Mouse (Mus musculus) megakaryocyte, embryonic 14.5 days (primary cell): Measurements from ENCODE around the gene Zzz3. TPM values are rescaled to one million over a fixed set of nuclear protein-coding genes. Genes with fewer than 3 reads are reported as not detected.
A peak's percentile ranks its signal among the peaks of the same experiment; 100 is the strongest.

Experiments used
- H3K27me3 ChIP-seq: replicated peaks from 2 replicates; pipeline ENCODE3; 2012; ENCODE audit warnings: inconsistent platforms
- H3K36me3 ChIP-seq: replicated peaks from 2 replicates; pipeline ENCODE3; 2012; ENCODE audit warnings: low read length, inconsistent platforms, mixed read lengths
- H3K4me1 ChIP-seq: 2 replicates; pipeline ENCODE4 v1.6.1; 2012; ENCODE audit warnings: inconsistent platforms
- H3K4me3 ChIP-seq: replicated peaks from 2 replicates; pipeline ENCODE3; 2012; ENCODE audit warnings: moderate library complexity, mild to moderate bottlenecking, inconsistent platforms
- H3K9me3 ChIP-seq: 2 replicates; pipeline ENCODE4 v1.6.1; 2012; ENCODE audit warnings: inconsistent platforms
- FLI1 ChIP-seq: IDR thresholded peaks from 2 replicates; pipeline ENCODE4 v1.6.1; 2012; ENCODE audit warnings: low read length, inconsistent platforms, mixed read lengths
- GATA1 ChIP-seq: IDR thresholded peaks from 3 replicates; pipeline ENCODE4 v1.6.1; 2012; ENCODE audit warnings: mixed read lengths, low read length, inconsistent platforms, borderline replicate concordance
- polyA plus RNA-seq: library from polyadenylated mRNA; stranded (reverse); fragments of >175 nt; gene quantifications from 2 replicates; pipeline ENCODE4 v1.2.3, GENCODE M21; 2012; ENCODE audit warnings: low replicate concordance; ENCODE audit not compliant: insufficient read depth

Zzz3 gene
- polyA plus RNA-seq, result 2.3 and 3.9 TPM in 2 replicates

DNA sequence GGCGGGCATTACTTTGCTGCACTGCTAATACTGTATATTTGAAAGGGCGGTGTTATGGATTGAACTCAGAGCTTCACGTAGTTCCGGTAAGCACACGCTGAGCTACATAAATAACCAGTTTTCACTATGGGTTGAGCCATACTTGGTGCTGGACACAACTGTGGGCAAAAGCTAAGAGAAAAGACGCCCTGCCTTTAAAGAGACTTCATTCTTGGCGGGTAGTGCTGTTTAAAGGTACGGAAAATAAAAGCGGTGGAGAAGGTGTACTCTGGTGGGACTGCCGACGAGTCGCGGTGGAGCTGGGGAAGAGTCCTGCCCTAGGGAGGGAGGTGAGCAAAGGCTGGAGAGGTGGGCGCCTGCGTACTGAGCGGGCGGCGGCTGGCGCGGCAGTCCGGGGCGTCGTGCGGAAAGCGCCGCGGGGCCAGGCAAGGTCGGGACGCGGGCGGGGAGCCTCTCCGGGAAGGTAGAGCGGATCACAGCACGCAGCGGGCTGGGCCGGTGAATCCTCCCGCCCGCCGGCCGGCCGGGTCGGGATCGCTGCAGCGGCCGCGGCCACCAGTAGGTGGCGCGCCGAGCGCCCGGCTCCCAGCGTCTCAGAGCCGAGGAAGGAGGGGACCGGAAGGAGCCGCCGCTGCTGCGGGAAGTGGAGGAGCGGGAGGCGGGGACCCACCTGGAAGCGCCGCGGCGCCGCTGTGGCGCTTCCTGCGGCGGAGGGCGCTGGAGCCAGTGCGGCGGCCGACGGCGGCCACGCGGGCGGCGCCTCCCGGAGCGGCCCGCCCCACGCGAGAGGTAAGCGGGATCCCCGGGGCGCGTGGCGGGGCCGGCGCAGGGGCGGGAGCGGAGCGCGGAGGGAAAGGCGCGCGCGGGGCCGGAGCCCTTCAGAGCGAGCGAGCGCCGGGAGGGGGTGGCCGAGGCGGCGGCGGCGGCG is at the start of gene Zzz3:
Gene Zzz3, plus strand, starts transcription at position 124 of the 928 bp plus-strand sequence.
- Histone ChIP-seq H3K36me3 (peaks cover 46% of the 10 kb centered on the region), H3K4me3 (peak within 1 kb of the TSS; percentile 95), H3K4me1 (peaks cover 54% of the 10 kb centered on the region), H3K9me3 (no peaks in the 10 kb centered on the region), H3K27me3 (no peaks in the 10 kb centered on the region)
- peak; percentile 24; the same call in 1 of the 2 replicates for TF ChIP-seq FLI1
- no peak for TF ChIP-seq GATA1

DNA sequence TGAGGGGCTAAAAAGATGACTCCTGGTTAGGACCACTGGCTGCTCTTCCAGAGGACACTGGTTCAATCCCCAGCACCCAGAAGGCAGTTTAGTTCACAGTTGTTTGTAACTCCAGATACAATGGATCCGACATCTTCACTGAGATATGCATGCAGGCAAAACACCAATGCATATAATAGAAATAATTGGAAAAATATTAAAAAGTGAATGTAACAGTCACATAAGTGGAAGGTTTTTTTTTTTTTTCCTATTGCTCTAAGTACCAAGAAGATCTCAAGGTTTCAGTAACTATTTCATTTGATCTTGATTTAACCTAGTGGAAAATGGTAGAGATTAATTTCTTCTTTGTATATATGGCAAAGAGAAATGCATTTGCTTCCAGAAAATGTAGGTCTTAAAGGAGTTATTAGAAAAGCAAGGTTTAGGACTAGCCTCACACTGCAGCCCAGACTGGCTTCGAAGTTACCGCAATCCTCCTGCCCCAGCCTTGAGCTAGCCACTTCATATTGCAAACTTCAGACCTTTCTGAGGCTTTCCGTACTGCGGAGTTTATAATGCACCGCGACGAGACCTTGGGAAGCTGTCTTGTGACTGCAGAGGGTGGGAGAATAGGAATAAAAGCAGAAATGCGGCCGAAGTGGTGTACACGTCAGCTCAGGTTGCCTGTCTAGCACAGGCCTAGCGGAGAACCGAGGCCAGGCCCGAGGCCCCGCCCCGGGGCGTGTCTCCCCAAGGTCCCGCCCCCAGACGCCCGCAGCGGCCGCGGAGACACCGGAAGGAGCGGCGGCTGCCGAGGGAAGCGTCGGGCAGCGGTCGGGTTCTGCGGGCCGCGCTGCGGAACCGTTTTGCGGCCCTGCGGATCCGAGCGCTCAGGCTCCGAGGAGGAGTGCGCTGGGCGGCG is 49.3 kb upstream of the Zzz3 start, which contains the start of gene Usp33:
Gene Usp33, plus strand, starts transcription at position 747 of the 901 bp plus-strand sequence.
- peaks cover 47% of the 10 kb centered on the region for H3K4me1 ChIP-seq
- peak within 1 kb of the TSS; percentile 99 for H3K4me3 ChIP-seq
- TF ChIP-seq FLI1, result no peak
- no peak for TF ChIP-seq GATA1
- H3K9me3 ChIP-seq, result no peaks in the 10 kb centered on the region
- no peaks in the 10 kb centered on the region for H3K27me3 ChIP-seq
- H3K36me3 ChIP-seq, result peaks cover 18% of the 10 kb centered on the region

DNA sequence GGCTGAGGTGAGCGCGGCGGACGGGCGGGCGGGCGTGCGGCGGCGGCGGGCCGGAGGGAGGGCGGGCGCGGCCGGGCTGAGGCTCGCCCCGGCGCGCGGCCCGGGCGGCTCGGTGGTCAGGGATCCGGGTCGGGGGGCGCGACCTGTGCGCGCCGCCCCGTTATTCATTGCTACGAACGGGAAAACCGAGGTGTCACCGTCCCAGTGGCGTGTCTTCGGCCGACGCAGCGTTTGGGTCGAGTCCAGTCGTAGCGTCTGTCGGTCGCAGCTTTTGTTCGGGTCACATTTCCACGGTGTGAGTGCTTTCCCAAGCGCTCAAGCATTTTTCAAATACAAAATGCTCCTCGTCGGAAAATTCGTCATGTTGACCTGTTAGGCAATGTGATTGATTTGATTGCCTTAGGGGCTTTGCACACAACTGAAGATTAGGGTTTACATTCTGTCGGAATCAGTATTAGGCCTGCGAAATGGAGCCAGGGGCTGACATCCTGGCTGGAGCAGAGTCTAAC is 48.6 kb upstream of the Zzz3 start:
- Histone ChIP-seq H3K4me1 (peaks cover 53% of the 10 kb centered on the region), H3K36me3 (peaks cover 23% of the 10 kb centered on the region), H3K4me3 (peak overlapping the region; percentile 99), H3K27me3 (no peaks in the 10 kb centered on the region), H3K9me3 (no peaks in the 10 kb centered on the region)
- TF ChIP-seq FLI1, result no peak
- no peak for TF ChIP-seq GATA1

DNA sequence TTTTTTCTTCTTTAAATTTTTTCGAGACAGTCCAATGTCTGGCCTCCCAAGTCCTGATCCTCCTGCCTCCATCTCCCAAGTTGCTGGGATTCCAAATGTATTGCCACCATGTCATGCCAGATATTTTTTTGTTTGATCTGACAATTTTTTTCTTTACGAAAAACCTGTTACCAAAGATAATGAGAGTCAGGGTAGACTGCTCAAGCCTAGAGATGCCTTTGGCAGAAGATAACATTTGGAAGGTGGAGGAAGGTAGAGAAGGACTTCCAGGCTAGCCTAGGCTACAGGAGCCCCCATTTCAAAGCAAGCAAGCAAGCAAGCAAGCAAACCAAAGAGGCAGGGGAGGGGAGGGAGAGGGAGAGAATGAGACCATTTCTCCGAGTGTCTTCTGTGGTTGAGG is 48.0 kb upstream of the Zzz3 start:
- Histone ChIP-seq H3K27me3 (no peaks in the 10 kb centered on the region), H3K4me1 (peaks cover 54% of the 10 kb centered on the region), H3K36me3 (peaks cover 23% of the 10 kb centered on the region), H3K4me3 (peak overlapping the region; percentile 99), H3K9me3 (no peaks in the 10 kb centered on the region)
- TF ChIP-seq GATA1, result no peak
- no peak for TF ChIP-seq FLI1

DNA sequence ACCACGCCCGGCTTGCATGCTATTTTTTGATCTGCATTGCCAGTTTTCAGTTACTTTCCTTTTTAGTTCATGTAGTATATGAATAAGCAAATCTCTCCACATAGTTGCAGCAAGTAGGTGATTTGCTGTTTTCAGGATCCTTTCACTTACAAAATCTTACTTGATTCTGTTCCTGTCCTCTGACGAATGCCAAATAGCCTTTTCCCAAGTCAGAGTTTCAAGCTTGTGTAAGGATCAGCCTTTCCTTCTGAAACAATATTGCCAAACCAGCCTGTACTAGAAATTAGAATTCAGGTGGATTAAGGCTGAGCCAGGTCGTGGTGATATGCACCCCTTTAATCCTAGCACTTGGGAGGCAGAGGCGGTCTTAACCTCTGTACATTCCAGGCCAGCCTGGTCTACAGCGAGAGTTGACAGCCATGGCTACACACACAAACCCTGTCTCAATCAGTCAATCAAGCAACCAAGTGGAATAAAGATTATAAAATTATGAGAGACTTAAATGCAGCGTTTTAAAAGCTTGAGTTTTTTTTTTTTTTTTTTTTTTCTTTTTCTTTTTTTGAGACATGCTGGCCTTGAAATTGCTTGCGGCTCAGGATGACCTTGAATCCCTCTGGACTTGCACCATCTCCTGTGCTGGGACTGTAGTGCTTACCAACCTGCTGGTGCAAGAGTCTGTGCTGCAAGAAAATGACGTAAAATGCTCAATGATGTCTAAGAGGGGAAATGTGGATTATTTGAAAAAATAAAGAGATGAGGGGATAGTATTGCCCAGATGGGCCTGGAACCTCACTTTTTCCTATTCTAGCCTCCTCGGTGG is 47.1 kb upstream of the Zzz3 start:
- no peaks in the 10 kb centered on the region for H3K9me3 ChIP-seq
- peaks cover 57% of the 10 kb centered on the region for H3K4me1 ChIP-seq
- peaks cover 31% of the 10 kb centered on the region for H3K36me3 ChIP-seq
- TF ChIP-seq FLI1 (no peak), GATA1 (no peak)
- peak overlapping the region; percentile 38 for H3K4me3 ChIP-seq
- no peaks in the 10 kb centered on the region for H3K27me3 ChIP-seq

DNA sequence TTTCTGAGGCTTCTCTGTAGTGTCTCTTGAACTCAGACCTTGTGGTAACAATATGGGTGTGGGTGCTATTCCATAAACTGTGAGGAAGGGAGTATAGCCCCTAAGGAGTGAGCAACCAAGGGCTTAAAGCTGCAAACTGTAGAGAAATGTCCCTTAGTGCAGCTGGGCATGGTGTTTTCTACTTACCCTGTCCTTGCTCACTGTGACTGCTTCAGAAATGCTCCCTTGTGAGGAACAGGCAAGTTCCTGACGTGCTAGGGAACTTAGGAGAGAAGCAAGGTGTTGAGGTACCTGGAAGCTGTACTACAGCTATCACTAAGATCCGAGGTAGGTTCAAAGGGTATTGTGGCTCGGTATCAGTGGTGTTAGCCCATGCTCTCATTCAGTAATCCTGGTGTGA is 44.8 kb upstream of the Zzz3 start:
- Histone ChIP-seq H3K27me3 (no peaks in the 10 kb centered on the region), H3K4me1 (peaks cover 77% of the 10 kb centered on the region), H3K36me3 (peaks cover 37% of the 10 kb centered on the region), H3K9me3 (no peaks in the 10 kb centered on the region), H3K4me3 (peak overlapping the region; percentile 72)
- TF ChIP-seq FLI1 (no peak), GATA1 (no peak)

DNA sequence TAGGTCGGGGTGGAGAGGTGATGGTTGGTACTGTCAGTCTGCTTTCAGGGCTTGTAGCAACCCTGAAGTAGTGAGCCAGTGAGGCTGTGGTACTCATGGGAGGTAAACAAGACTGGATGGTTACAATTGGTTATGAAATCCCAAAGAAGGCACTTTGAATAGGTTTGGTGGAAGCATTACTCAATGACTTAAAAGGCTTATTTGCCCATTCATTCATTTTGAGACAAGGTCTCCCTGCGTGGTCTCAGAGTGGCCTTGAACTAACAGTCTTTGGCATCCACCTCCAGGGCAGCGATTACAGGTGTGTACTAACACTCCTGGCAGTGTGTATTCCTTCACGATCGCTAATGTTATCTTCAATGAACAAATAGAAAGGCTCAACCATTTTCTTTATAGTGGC is 44.3 kb upstream of the Zzz3 start:
- Histone ChIP-seq H3K4me3 (peak overlapping the region; percentile 72), H3K9me3 (no peaks in the 10 kb centered on the region), H3K27me3 (no peaks in the 10 kb centered on the region), H3K36me3 (peaks cover 37% of the 10 kb centered on the region), H3K4me1 (peaks cover 81% of the 10 kb centered on the region)
- no peak for TF ChIP-seq GATA1
- TF ChIP-seq FLI1, result no peak

DNA sequence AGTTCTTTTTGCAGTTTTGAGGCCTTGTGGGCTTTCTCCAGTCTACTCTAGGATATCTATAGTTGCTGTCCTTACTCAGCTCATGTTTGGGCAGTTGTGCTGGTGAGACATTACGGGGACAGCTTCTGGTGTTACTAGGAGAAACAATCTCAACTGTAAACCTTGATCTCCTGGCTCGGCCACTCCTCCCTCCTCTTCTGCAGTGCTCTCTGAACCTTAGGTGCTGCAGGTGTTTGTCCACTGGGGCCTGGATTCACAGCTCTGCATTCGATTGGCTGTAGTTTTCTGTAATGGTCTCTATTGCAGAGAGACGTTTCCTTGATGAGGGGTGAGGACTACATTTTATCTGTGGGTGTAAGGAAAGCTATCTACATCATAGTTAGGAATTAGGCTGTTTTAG is 43.0 kb upstream of the Zzz3 start:
- TF ChIP-seq FLI1, result no peak
- Histone ChIP-seq H3K27me3 (no peaks in the 10 kb centered on the region), H3K9me3 (peaks cover 3% of the 10 kb centered on the region; the same call in 1 of the 2 replicates), H3K4me3 (no peak overlapping the region), H3K36me3 (peaks cover 50% of the 10 kb centered on the region), H3K4me1 (peaks cover 90% of the 10 kb centered on the region)
